ENCODE assay signal across 9 mouse cellular contexts in the genomic region with DNA sequence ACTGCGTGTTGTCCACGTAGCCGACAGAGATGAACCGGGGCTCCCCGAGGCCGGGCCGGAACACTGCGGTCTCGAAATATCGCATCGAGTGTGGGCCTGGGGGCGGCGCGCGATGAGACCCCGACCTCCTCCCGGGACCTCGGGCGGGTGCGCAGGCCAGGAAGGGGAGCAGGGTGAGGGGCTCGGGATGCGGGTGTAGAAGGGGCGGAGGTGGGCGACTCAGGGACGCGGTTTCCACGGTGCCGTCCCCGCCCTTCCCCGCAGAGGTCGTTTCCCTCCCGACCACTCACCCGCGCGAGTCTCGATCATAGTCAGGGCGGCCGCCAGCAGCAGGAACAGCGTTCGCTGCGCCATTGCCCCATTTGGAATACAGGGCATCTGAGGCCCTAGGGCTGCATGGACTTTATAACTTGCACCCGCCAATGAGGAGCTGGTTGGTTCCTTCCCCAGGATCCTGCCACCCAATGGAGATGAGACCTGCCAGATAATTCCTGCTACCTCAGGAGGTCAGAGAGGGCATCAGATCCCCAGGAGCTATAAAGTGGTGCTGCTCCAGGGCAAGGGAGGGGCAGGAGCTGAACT. TPM values are rescaled to one million over a fixed set of nuclear protein-coding genes. Genes with fewer than 3 reads are reported as not detected.
DNase-seq lines count a peak whose midpoint lies in the region; ATAC-seq lines count a peak whose summit lies in the region.
"Had no signal": no experiment of that assay in that cellular context is flagged by ENCODE, and none has a peak within 500 bp of the region (broad histone marks: within the 10 kb centered on the region; RNA-seq: fewer than 3 reads in every experiment).

No protein-coding gene starts in this region.

- WGBS in embryonic facial prominence, embryonic 14.5 days: 2% methylated on average over 33 of the region's 42 CpGs
- WGBS in kidney, embryonic 16.5 days: under 1% methylated on average over 42 of the region's 42 CpGs
- WGBS in midbrain, embryonic 16.5 days: under 1% methylated on average over 42 of the region's 42 CpGs

- peak; percentile 14 for DNase-seq in cerebellum, postnatal 14 days
- no peak for DNase-seq in cerebellum, adult 9-10 months
- DNase-seq in CD8-positive naive resting alpha-beta T cell, adult 2 months (ENCODE audit: low read depth in 2 of 2, low spot score in 2 of 2): peak; percentile 17 to 32
- no peak for DNase-seq in embryonic facial prominence, embryonic 14.5 days (ENCODE audit: low spot score)
- no peak for DNase-seq in layer of hippocampus, adult 8-10 months (ENCODE audit: low spot score in 2 of 2)
- DNase-seq in layer of hippocampus, adult 9-10 months (ENCODE audit: low spot score): no peak

- H3K27me3 ChIP-seq in embryonic facial prominence, embryonic 14.5 days (replicated peaks; ENCODE audit: control insufficient read depth, insufficient read depth, low read length): peaks cover 35% of the 10 kb centered on the region
- H3K27me3 ChIP-seq in kidney, embryonic 16.5 days (ENCODE audit: insufficient read depth, low read length): peaks cover 31% of the 10 kb centered on the region
- peaks cover 4% of the 10 kb centered on the region for H3K27me3 ChIP-seq in midbrain, embryonic 16.5 days (ENCODE audit: control insufficient read depth, insufficient read depth, low read depth, low read length)

- no peak overlapping the region for H3K27ac ChIP-seq in embryonic facial prominence, embryonic 14.5 days (replicated peaks; ENCODE audit: low read depth, low read length)
- no peak overlapping the region for H3K27ac ChIP-seq in kidney, embryonic 16.5 days (ENCODE audit: low read length)
- no peak overlapping the region for H3K27ac ChIP-seq in midbrain, embryonic 16.5 days (ENCODE audit: low read length)

- H3K4me1 ChIP-seq in embryonic facial prominence, embryonic 14.5 days (ENCODE audit: control insufficient read depth, insufficient read depth, low read length): no peaks in the 10 kb centered on the region
- H3K4me1 ChIP-seq in kidney, embryonic 16.5 days (ENCODE audit: insufficient read depth, low read length): peaks cover 11% of the 10 kb centered on the region
- H3K4me1 ChIP-seq in midbrain, embryonic 16.5 days (ENCODE audit: control insufficient read depth, insufficient read depth, low read length): 0 out of 2 replicates have a peak, but pooled peaks cover 3% of the 10 kb centered on the region

- H3K9me3 ChIP-seq in embryonic facial prominence, embryonic 14.5 days (ENCODE audit: control insufficient read depth, low read length): no peaks in the 10 kb centered on the region
- no peaks in the 10 kb centered on the region for H3K9me3 ChIP-seq in kidney, embryonic 16.5 days (ENCODE audit: low read length)
- H3K9me3 ChIP-seq in midbrain, embryonic 16.5 days (replicated peaks; ENCODE audit: control insufficient read depth, low read length, poor library complexity, severe bottlenecking): no peaks in the 10 kb centered on the region

- peak overlapping the region; percentile 55 for H3K9ac ChIP-seq in embryonic facial prominence, embryonic 14.5 days (ENCODE audit: low read depth, low read length)
- H3K9ac ChIP-seq in kidney, embryonic 16.5 days (replicated peaks; ENCODE audit: low read length): peak overlapping the region; percentile 56
- H3K9ac ChIP-seq in midbrain, embryonic 16.5 days (ENCODE audit: low read depth, low read length): peak overlapping the region; percentile 66

- H3K4me2 ChIP-seq in embryonic facial prominence, embryonic 14.5 days (ENCODE audit: low read depth, low read length): peak overlapping the region; percentile 97
- H3K4me2 ChIP-seq in kidney, embryonic 16.5 days (replicated peaks; ENCODE audit: low read depth, low read length): peak overlapping the region; percentile 83
- peak overlapping the region; percentile 98 for H3K4me2 ChIP-seq in midbrain, embryonic 16.5 days (ENCODE audit: low read length)

- peak overlapping the region; percentile 50 for H3K4me3 ChIP-seq in embryonic facial prominence, embryonic 14.5 days (ENCODE audit: low read depth, low read length)
- H3K4me3 ChIP-seq in kidney, embryonic 16.5 days (ENCODE audit: low read length): peak overlapping the region; percentile 53
- peak overlapping the region; percentile 56 for H3K4me3 ChIP-seq in midbrain, embryonic 16.5 days (ENCODE audit: low read depth, low read length)

- no peaks in the 10 kb centered on the region for H3K36me3 ChIP-seq in embryonic facial prominence, embryonic 14.5 days (ENCODE audit: control insufficient read depth, insufficient read depth, low read length)
- no peaks in the 10 kb centered on the region for H3K36me3 ChIP-seq in kidney, embryonic 16.5 days (ENCODE audit: insufficient read depth, low read length)
- no peaks in the 10 kb centered on the region for H3K36me3 ChIP-seq in midbrain, embryonic 16.5 days (ENCODE audit: control insufficient read depth, insufficient read depth, low read length)

- ATAC-seq in embryonic facial prominence, embryonic 14.5 days (ENCODE audit: low read depth): 0 out of 2 replicates have a peak, but pooled peaks have one; percentile 12
- ATAC-seq in kidney, embryonic 16.5 days (ENCODE audit: low FRiP score, low TSS enrichment): peak; percentile 51; the same call in 1 of the 2 replicates
- ATAC-seq in midbrain, embryonic 16.5 days: peak; percentile 77

RNA-seq across cellular contexts. Expression of gene Gm11127, which starts 25.8 kb away (rescaled TPM):
- not detected in 2 replicates for polyA plus RNA-seq in embryonic facial prominence, embryonic 14.5 days (2014; fragmentation: Nextera tagmentation; extraction: Ambion mirVana)
- not detected in 2 replicates for polyA plus RNA-seq in kidney, embryonic 16.5 days (2015; fragmentation: Nextera tagmentation; extraction: Ambion mirVana)
- not detected in 2 replicates for polyA plus RNA-seq in midbrain, embryonic 16.5 days (2015; fragmentation: Nextera tagmentation; extraction: Ambion mirVana)
- total RNA-seq in layer of hippocampus, adult 8-10 months (2022): 1 to 10 TPM in 3 of 4 experiments, under 1 TPM in 1; 1.00 to 5.0 (median 2.2) TPM

RNA-seq across cellular contexts. Expression of gene Gm19684, which starts 37.5 kb away (rescaled TPM):
- not detected in 2 replicates for polyA plus RNA-seq in embryonic facial prominence, embryonic 14.5 days (2014; fragmentation: Nextera tagmentation; extraction: Ambion mirVana)
- polyA plus RNA-seq in kidney, embryonic 16.5 days (2015; fragmentation: Nextera tagmentation; extraction: Ambion mirVana): not detected in 2 replicates
- not detected in 2 replicates for polyA plus RNA-seq in midbrain, embryonic 16.5 days (2015; fragmentation: Nextera tagmentation; extraction: Ambion mirVana)
- total RNA-seq in layer of hippocampus, adult 8-10 months (2022): under 1 TPM in 3 of 4 experiments, not detected in 1; 0.22 to 0.61 (median 0.28) TPM
- total RNA-seq: layer of hippocampus, postnatal 10 days had no signal

RNA-seq across cellular contexts. Expression of gene Gm6034, which starts 41.2 kb away (rescaled TPM):
- not detected in 2 replicates for polyA plus RNA-seq in embryonic facial prominence, embryonic 14.5 days (2014; fragmentation: Nextera tagmentation; extraction: Ambion mirVana)
- 0.10 TPM in 1 of 2 replicates, not detected in the other for polyA plus RNA-seq in kidney, embryonic 16.5 days (2015; fragmentation: Nextera tagmentation; extraction: Ambion mirVana)
- polyA plus RNA-seq in midbrain, embryonic 16.5 days (2015; fragmentation: Nextera tagmentation; extraction: Ambion mirVana): not detected in 2 replicates
- total RNA-seq in layer of hippocampus, adult 8-10 months (2022): not detected
- total RNA-seq: layer of hippocampus, postnatal 10 days had no signal

RNA-seq across cellular contexts. Expression of gene H2-T22, which starts 41.4 kb away (rescaled TPM):
- polyA plus RNA-seq in embryonic facial prominence, embryonic 14.5 days (2014; fragmentation: Nextera tagmentation; extraction: Ambion mirVana): 20.5 and 20.7 TPM in 2 replicates
- 13.9 and 16.0 TPM in 2 replicates for polyA plus RNA-seq in kidney, embryonic 16.5 days (2015; fragmentation: Nextera tagmentation; extraction: Ambion mirVana)
- 5.3 and 6.2 TPM in 2 replicates for polyA plus RNA-seq in midbrain, embryonic 16.5 days (2015; fragmentation: Nextera tagmentation; extraction: Ambion mirVana)
- total RNA-seq in layer of hippocampus, adult 8-10 months (2022): 10 to 100 TPM; 15.7 to 18.4 (median 16.5) TPM

RNA-seq across cellular contexts. Expression of gene Gm7030, which starts 45.3 kb away (rescaled TPM):
- polyA plus RNA-seq in embryonic facial prominence, embryonic 14.5 days (2014; fragmentation: Nextera tagmentation; extraction: Ambion mirVana): not detected in 2 replicates
- polyA plus RNA-seq in kidney, embryonic 16.5 days (2015; fragmentation: Nextera tagmentation; extraction: Ambion mirVana): not detected in 2 replicates
- not detected in 2 replicates for polyA plus RNA-seq in midbrain, embryonic 16.5 days (2015; fragmentation: Nextera tagmentation; extraction: Ambion mirVana)
- total RNA-seq in layer of hippocampus, adult 8-10 months (2022): under 1 TPM in 1 of 4 experiments, not detected in 3; 0.57 TPM
- total RNA-seq: layer of hippocampus, postnatal 10 days had no signal

Comparison
In these comparisons a context has a peak if more than half of its experiments do, and no peak if none do; other contexts are left out.
1. DNase-seq: peak in cerebellum, postnatal 14 days (2 of 2) and CD8-positive naive resting alpha-beta T cell, adult 2 months (2 of 2); none in cerebellum, adult 9-10 months (single experiment), embryonic facial prominence, embryonic 14.5 days (single experiment), layer of hippocampus, adult 8-10 months (0 of 2) and layer of hippocampus, adult 9-10 months (single experiment).
2. ATAC-seq: peak in every context shown above with its lines; median percentile 77 in midbrain, embryonic 16.5 days; 51 in kidney, embryonic 16.5 days; 12 in embryonic facial prominence, embryonic 14.5 days.
3. Peak in every context shown above with its lines, with median percentiles within 50 percentile points of each other: H3K4me2 ChIP-seq, H3K4me3 ChIP-seq and H3K9ac ChIP-seq.